Mouse (Mus musculus) lung, postnatal 0 days (tissue): ENCODE data around the gene Micu1.

Experiments
- CTCF ChIP-seq: IDR thresholded peaks from 2 replicates; pipeline ENCODE4 v1.5.1; 2016; ENCODE audit warnings: antibody characterized with exemption, mild to moderate bottlenecking
- EP300 ChIP-seq: IDR thresholded peaks from 2 replicates; pipeline ENCODE4 v1.6.1; 2016; ENCODE audit warnings: antibody characterized with exemption, mild to moderate bottlenecking, control low read depth

GRCm38 (mm10) chr10:59901986-59902605, 199.8 kb downstream of the Micu1 start:
- no peak for TF ChIP-seq EP300
- no peak for TF ChIP-seq CTCF
